Mouse (Mus musculus): ENCODE results near the gene Slc25a23. TPM values are rescaled to one million over a fixed set of nuclear protein-coding genes. Genes with fewer than 3 reads are reported as not detected.

The Slc25a23 gene
- total and polyA plus RNA-seq, 2 experiments = 54.9 to 212 TPM

GRCm38 (mm10) chr17:57011236-57012141 lies 48.2 kb downstream of the Slc25a23 start, which contains the start of the genes Gtf2f1 and Gm17949:
TSS of gene Gtf2f1 (minus strand) at chr17:57011288.
TSS of gene Gm17949 (plus strand) at chr17:57011469.
- peak within 1 kb of the TSS; percentile 23; the same call in 1 of the 2 replicates for H3K27ac ChIP-seq (replicated peaks; ENCODE audit: insufficient read depth, low read depth, low read length)
- H3K79me2 ChIP-seq (ENCODE audit: control insufficient read depth, insufficient read depth, low read length) = no peaks in the 10 kb centered on the region
- peak within 1 kb of the TSS; percentile 77 for H3K4me3 ChIP-seq (ENCODE audit: insufficient read depth, low read depth, low read length)
- TF ChIP-seq CTCF (IDR thresholded peaks at IDR 0.05; ENCODE audit: low read depth, low read length) (no peak), POLR2A (IDR thresholded peaks at IDR 0.05; ENCODE audit: extremely low read depth, insufficient read depth, low read length) (peak; percentile 69; the same call in 1 of the 2 replicates)
- DNase-seq (ENCODE audit: extremely low read depth, low read depth, low spot score) = peak; percentile 93
- H3K36me3 ChIP-seq (ENCODE audit: control insufficient read depth, insufficient read depth, low read length) = peaks cover 2% of the 10 kb centered on the region; the same call in 1 of the 2 replicates
- WGBS = 1% methylated on average over 51 of the region's 51 CpGs
- no peaks in the 10 kb centered on the region for H3K27me3 ChIP-seq (ENCODE audit: control insufficient read depth, insufficient read depth, low read length)
- peak within 1 kb of the TSS; percentile 76 for H3K9ac ChIP-seq (ENCODE audit: low read depth, low read length)
- H3K4me1 ChIP-seq (ENCODE audit: control insufficient read depth, insufficient read depth, low read length) = peaks cover 7% of the 10 kb centered on the region; the same call in 1 of the 2 replicates

DNA sequence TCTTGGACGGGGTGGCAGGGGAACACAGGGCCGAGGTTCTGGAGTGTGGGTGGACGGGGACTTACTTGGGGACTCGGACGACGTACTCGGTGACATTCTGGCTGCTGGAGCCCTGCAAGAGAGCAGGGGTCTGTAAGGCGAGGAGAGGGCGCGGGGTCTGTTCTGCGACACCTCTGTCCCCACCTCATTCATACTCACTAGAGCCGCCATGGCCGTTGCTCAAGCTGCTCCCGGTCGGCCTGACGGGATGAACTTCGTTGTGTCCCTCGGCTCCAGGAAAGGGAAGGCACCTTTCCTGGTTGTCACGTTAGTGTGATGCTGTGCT lies 48.8 kb downstream of the Slc25a23 start:
- no peak for TF ChIP-seq POLR2A (IDR thresholded peaks at IDR 0.05; ENCODE audit: extremely low read depth, insufficient read depth, low read length)
- no peak for TF ChIP-seq CTCF (IDR thresholded peaks at IDR 0.05; ENCODE audit: low read depth, low read length)
- H3K27me3 ChIP-seq (ENCODE audit: control insufficient read depth, insufficient read depth, low read length) = no peaks in the 10 kb centered on the region
- H3K27ac ChIP-seq (replicated peaks; ENCODE audit: insufficient read depth, low read depth, low read length) = peak overlapping the region; percentile 8; the same call in 1 of the 2 replicates
- H3K4me1 ChIP-seq (ENCODE audit: control insufficient read depth, insufficient read depth, low read length) = peaks cover 7% of the 10 kb centered on the region; the same call in 1 of the 2 replicates
- H3K79me2 ChIP-seq (ENCODE audit: control insufficient read depth, insufficient read depth, low read length) = no peaks in the 10 kb centered on the region
- peak overlapping the region; percentile 76 for H3K9ac ChIP-seq (ENCODE audit: low read depth, low read length)
- WGBS = under 1% methylated on average over 19 of the region's 19 CpGs
- H3K36me3 ChIP-seq (ENCODE audit: control insufficient read depth, insufficient read depth, low read length) = peaks cover 5% of the 10 kb centered on the region; the same call in 1 of the 2 replicates
- DNase-seq (ENCODE audit: extremely low read depth, low read depth, low spot score) = no peak
- peak overlapping the region; percentile 77 for H3K4me3 ChIP-seq (ENCODE audit: insufficient read depth, low read depth, low read length)

DNA sequence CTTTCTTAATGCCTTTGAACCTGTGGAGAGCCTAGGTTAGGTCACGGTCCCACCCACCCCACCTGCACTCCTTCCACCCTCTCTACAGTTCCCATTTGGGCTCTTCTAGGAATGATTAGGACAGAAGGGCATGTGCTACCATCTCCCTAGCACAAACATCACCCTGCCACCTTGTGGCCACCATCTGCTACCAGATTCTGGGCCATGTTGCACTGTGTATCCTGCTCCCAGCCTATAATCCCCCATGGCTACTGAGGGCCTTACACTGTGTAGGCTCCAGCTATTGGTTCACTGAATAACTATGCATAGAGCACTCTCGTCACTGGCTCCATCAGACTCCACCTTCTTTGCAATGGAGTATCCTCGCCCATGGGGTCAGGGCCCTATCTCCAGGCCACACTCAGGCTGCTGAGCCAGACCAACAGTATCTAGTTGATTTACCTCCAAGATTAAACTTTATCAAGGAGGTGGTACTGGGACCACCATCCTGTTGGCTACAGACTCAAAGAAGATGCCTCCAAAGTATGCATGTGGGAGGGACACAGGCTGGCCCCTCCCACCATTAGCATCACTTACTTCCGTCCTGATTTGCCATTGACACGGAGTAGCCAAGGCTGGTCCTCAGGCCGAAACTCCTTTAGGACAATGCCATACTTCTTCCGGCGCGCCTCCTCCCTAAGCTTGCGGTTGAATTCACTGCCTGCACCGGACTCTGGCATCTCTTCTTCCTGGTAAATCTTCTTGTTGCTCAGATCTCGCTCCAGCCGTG lies 52.3 kb downstream of the Slc25a23 start:
- DNase-seq (ENCODE audit: extremely low read depth, low read depth, low spot score) = no peak
- no peaks in the 10 kb centered on the region for H3K79me2 ChIP-seq (ENCODE audit: control insufficient read depth, insufficient read depth, low read length)
- H3K36me3 ChIP-seq (ENCODE audit: control insufficient read depth, insufficient read depth, low read length) = peaks cover 5% of the 10 kb centered on the region; the same call in 1 of the 2 replicates
- no peak for TF ChIP-seq POLR2A (IDR thresholded peaks at IDR 0.05; ENCODE audit: extremely low read depth, insufficient read depth, low read length)
- TF ChIP-seq CTCF (IDR thresholded peaks at IDR 0.05; ENCODE audit: low read depth, low read length) = peak; percentile 11; the same call in 1 of the 2 replicates
- no peak overlapping the region for H3K27ac ChIP-seq (replicated peaks; ENCODE audit: insufficient read depth, low read depth, low read length)
- H3K9ac ChIP-seq (ENCODE audit: low read depth, low read length) = no peak overlapping the region
- no peak overlapping the region for H3K4me3 ChIP-seq (ENCODE audit: insufficient read depth, low read depth, low read length)
- peaks cover 7% of the 10 kb centered on the region; the same call in 1 of the 2 replicates for H3K4me1 ChIP-seq (ENCODE audit: control insufficient read depth, insufficient read depth, low read length)
- 95% methylated on average over 13 of the region's 13 CpGs for WGBS
- no peaks in the 10 kb centered on the region for H3K27me3 ChIP-seq (ENCODE audit: control insufficient read depth, insufficient read depth, low read length)

- TF ChIP-seq CTCF (IDR thresholded peaks at IDR 0.05; ENCODE audit: low read depth, low read length) = no peak
- no peak for TF ChIP-seq POLR2A (IDR thresholded peaks at IDR 0.05; ENCODE audit: extremely low read depth, insufficient read depth, low read length)
- Histone ChIP-seq H3K4me1 (ENCODE audit: control insufficient read depth, insufficient read depth, low read length) (no peaks in the 10 kb centered on the region), H3K4me3 (ENCODE audit: insufficient read depth, low read depth, low read length) (no peak overlapping the region), H3K79me2 (ENCODE audit: control insufficient read depth, insufficient read depth, low read length) (no peaks in the 10 kb centered on the region), H3K36me3 (ENCODE audit: control insufficient read depth, insufficient read depth, low read length) (peaks cover 5% of the 10 kb centered on the region; the same call in 1 of the 2 replicates), H3K27ac (replicated peaks; ENCODE audit: insufficient read depth, low read depth, low read length) (no peak overlapping the region), H3K9ac (ENCODE audit: low read depth, low read length) (no peak overlapping the region), H3K27me3 (ENCODE audit: control insufficient read depth, insufficient read depth, low read length) (no peaks in the 10 kb centered on the region)
- DNase-seq (ENCODE audit: extremely low read depth, low read depth, low spot score) = no peak
- whole genome bisulfite sequencing = 94% methylated on average over 7 of the region's 7 CpGs
These were observed 55.7 kb downstream of the Slc25a23 start for GRCm38 (mm10) chr17:57003994-57004393.

DNA sequence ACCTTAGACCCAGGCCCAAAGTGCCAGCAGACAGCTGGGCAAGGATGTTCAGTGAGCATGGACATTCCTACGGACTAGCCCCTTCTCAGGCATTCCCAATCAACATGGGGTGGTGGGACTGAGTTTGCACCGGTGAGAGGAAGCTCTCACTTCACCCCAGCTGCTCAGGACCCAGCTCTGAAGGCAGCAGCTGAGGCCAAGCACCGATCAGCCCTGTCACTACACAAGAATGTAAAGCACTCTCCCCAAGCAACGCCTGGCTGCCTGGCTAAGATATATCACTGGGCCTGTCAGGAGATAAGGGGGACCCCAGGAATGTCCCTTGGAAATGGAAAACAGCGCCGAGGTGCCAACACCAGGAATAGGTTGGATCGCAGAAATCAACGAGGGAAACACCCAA lies 58.4 kb downstream of the Slc25a23 start:
- 64% methylated on average over 8 of the region's 8 CpGs for WGBS

More for the DNA sequence above, 58.4 kb downstream of the Slc25a23 start:
- Histone ChIP-seq H3K9ac (ENCODE audit: low read depth, low read length) (no peak overlapping the region), H3K27ac (replicated peaks; ENCODE audit: insufficient read depth, low read depth, low read length) (no peak overlapping the region), H3K27me3 (ENCODE audit: control insufficient read depth, insufficient read depth, low read length) (no peaks in the 10 kb centered on the region), H3K36me3 (ENCODE audit: control insufficient read depth, insufficient read depth, low read length) (peaks cover 3% of the 10 kb centered on the region; the same call in 1 of the 2 replicates), H3K79me2 (ENCODE audit: control insufficient read depth, insufficient read depth, low read length) (no peaks in the 10 kb centered on the region), H3K4me3 (ENCODE audit: insufficient read depth, low read depth, low read length) (no peak overlapping the region), H3K4me1 (ENCODE audit: control insufficient read depth, insufficient read depth, low read length) (0 out of 2 replicates have a peak, but pooled peaks cover 2% of the 10 kb centered on the region)
- TF ChIP-seq CTCF (IDR thresholded peaks at IDR 0.05; ENCODE audit: low read depth, low read length) = no peak
- no peak for TF ChIP-seq POLR2A (IDR thresholded peaks at IDR 0.05; ENCODE audit: extremely low read depth, insufficient read depth, low read length)
- no peak for DNase-seq (ENCODE audit: extremely low read depth, low read depth, low spot score)

All from liver, adult 2 months (tissue).